ENCODE assay signal across 9 mouse cellular contexts in the genomic region with DNA sequence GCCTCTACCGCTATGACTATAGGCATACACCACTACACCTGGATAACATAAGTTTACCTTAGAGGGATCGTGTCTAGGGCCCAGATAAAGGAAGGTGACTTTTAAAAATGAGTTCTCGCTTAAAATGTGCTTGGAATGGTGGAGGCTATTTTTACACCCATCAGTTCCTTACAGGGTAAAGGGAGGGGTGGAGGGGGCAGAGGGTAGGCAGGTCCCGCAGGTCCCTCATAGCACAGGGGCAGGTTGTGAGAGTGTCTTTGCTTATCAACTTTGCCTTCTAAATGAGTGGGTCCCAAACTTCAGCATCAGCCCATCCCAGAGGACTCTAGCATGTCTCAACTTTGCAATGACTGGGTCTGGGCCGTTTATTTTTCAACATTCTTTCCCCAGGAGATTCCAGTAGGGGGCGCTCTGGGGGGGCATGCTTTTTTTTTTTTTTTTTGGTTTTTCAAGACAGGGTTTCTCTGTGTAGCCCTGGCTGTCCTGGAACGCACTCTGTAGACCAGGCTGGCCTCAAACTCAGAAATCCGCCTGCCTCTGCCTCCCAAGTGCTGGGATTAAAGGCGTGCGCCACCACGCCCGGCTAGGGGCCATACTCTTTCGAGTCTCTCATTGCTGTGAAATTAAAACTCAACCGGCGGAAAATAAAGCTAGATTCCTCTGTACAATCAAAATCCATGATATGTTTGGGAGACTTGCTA. TPM values are rescaled to one million over a fixed set of nuclear protein-coding genes. Genes with fewer than 3 reads are reported as not detected.
DNase-seq lines count a peak whose midpoint lies in the region; ATAC-seq and TF ChIP-seq lines count a peak whose summit lies in the region.
"Had no signal": no experiment of that assay in that cellular context is flagged by ENCODE, and none has a peak within 500 bp of the region (broad histone marks: within the 10 kb centered on the region; RNA-seq: fewer than 3 reads in every experiment).

No protein-coding gene starts in this region.

- H3K4me1 ChIP-seq in forebrain, embryonic 11.5 days (replicated peaks; ENCODE audit: control insufficient read depth, insufficient read depth, low read length) = 0 out of 2 replicates have a peak, but pooled peaks cover 4% of the 10 kb centered on the region
- H3K4me1 ChIP-seq in limb, embryonic 14.5 days (ENCODE audit: control insufficient read depth, insufficient read depth, low read length) = peaks cover 9% of the 10 kb centered on the region
- H3K4me1 ChIP-seq in neural tube, embryonic 12.5 days = peaks cover 14% of the 10 kb centered on the region

- no peaks in the 10 kb centered on the region for H3K9me3 ChIP-seq in forebrain, embryonic 11.5 days (ENCODE audit: control insufficient read depth, low read length)
- no peaks in the 10 kb centered on the region for H3K9me3 ChIP-seq in limb, embryonic 14.5 days (ENCODE audit: control insufficient read depth, low read length)
- H3K9me3 ChIP-seq in neural tube, embryonic 12.5 days = no peaks in the 10 kb centered on the region

- TF ChIP-seq POLR2A in limb, embryonic 14.5 days (IDR thresholded peaks at IDR 0.05; ENCODE audit: borderline replicate concordance, extremely low read depth, insufficient read depth, insufficient read length) = no peak

- DNase-seq in cerebellum, postnatal 10 days = peak; percentile 27 to 52
- no peak for DNase-seq in forebrain, embryonic 11.5 days (ENCODE audit: low spot score)
- DNase-seq in limb, embryonic 14.5 days (ENCODE audit: low spot score) = no peak
- no peak for DNase-seq in embryo, embryonic 9.5 days (ENCODE audit: extremely low spot score)
- no peak for DNase-seq in right cerebral cortex, postnatal 25 days

- H3K4me2 ChIP-seq in forebrain, embryonic 11.5 days (ENCODE audit: low read depth, low read length, severe bottlenecking) = peak overlapping the region; percentile 90
- H3K4me2 ChIP-seq in limb, embryonic 14.5 days (replicated peaks; ENCODE audit: low read depth, low read length, severe bottlenecking) = peak overlapping the region; percentile 54
- peak overlapping the region; percentile 93 for H3K4me2 ChIP-seq in neural tube, embryonic 12.5 days (replicated peaks)

- peak overlapping the region; percentile 93 for H3K4me3 ChIP-seq in forebrain, embryonic 11.5 days (ENCODE audit: low read depth, low read length)
- peak overlapping the region; percentile 95 for H3K4me3 ChIP-seq in limb, embryonic 14.5 days (replicated peaks; ENCODE audit: low read length)
- peak overlapping the region; percentile 90 for H3K4me3 ChIP-seq in neural tube, embryonic 12.5 days

- peak overlapping the region; percentile 86 for H3K9ac ChIP-seq in forebrain, embryonic 11.5 days (ENCODE audit: low read length)
- peak overlapping the region; percentile 84 for H3K9ac ChIP-seq in limb, embryonic 14.5 days (ENCODE audit: low read depth, low read length, severe bottlenecking)
- no peak overlapping the region for H3K9ac ChIP-seq in neural tube, embryonic 12.5 days

- H3K27ac ChIP-seq in forebrain, embryonic 11.5 days (ENCODE audit: low read depth, low read length) = no peak overlapping the region
- H3K27ac ChIP-seq in limb, embryonic 14.5 days (replicated peaks; ENCODE audit: low read depth, low read length) = peak overlapping the region; percentile 7; the same call in 1 of the 2 replicates
- H3K27ac ChIP-seq in neural tube, embryonic 12.5 days = no peak overlapping the region

- ATAC-seq in cerebellum, adult (ENCODE audit: insufficient number of reproducible peaks, low FRiP score, low TSS enrichment) = no peak
- ATAC-seq in CD4-positive, CD25-positive, alpha-beta regulatory T cell, adult 4 months = peak; percentile 10
- ATAC-seq in forebrain, embryonic 11.5 days (replicated peaks; ENCODE audit: low FRiP score) = no peak
- no peak for ATAC-seq in limb, embryonic 14.5 days (ENCODE audit: low FRiP score, low read depth)
- 0 out of 2 replicates have a peak, but pooled peaks have one; percentile 8 for ATAC-seq in neural tube, embryonic 12.5 days (ENCODE audit: low FRiP score, low read depth)

- H3K36me3 ChIP-seq in forebrain, embryonic 11.5 days (ENCODE audit: control insufficient read depth, insufficient read depth, low read length) = no peaks in the 10 kb centered on the region
- no peaks in the 10 kb centered on the region for H3K36me3 ChIP-seq in limb, embryonic 14.5 days (ENCODE audit: control insufficient read depth, insufficient read depth, low read length)
- H3K36me3 ChIP-seq in neural tube, embryonic 12.5 days = no peaks in the 10 kb centered on the region

- H3K27me3 ChIP-seq in forebrain, embryonic 11.5 days (ENCODE audit: control insufficient read depth, insufficient read depth, low read length) = no peaks in the 10 kb centered on the region
- H3K27me3 ChIP-seq in limb, embryonic 14.5 days (ENCODE audit: control insufficient read depth, insufficient read depth, low read length) = no peaks in the 10 kb centered on the region
- no peaks in the 10 kb centered on the region for H3K27me3 ChIP-seq in neural tube, embryonic 12.5 days (replicated peaks)
- H3K27me3 ChIP-seq: Patski had no signal

- WGBS in forebrain, embryonic 11.5 days = 56% methylated on average over 14 of the region's 15 CpGs
- 59% methylated on average over 14 of the region's 15 CpGs for WGBS in limb, embryonic 14.5 days
- 56% methylated on average over 15 of the region's 15 CpGs for WGBS in neural tube, embryonic 12.5 days

RNA-seq across cellular contexts. Expression of a gene that starts 0.6 kb away (rescaled TPM):
- 10 to 100 TPM; 27.1 to 28.7 TPM for polyA plus RNA-seq in CD4-positive, CD25-positive, alpha-beta regulatory T cell, adult 4 months (2017; shearing (Covaris generic))
- 8.3 and 8.8 TPM in 2 replicates for polyA plus RNA-seq in forebrain, embryonic 11.5 days (2014; fragmentation: Nextera tagmentation; extraction: Ambion mirVana)
- 8.0 and 8.7 TPM in 2 replicates for polyA plus RNA-seq in limb, embryonic 14.5 days (2012; rRNA removed)
- polyA plus RNA-seq in limb, embryonic 14.5 days (2014; fragmentation: Nextera tagmentation; extraction: Ambion mirVana) = 10.1 and 10.8 TPM in 2 replicates
- polyA plus RNA-seq in neural tube, embryonic 12.5 days (2016; fragmentation: Nextera tagmentation; extraction: Ambion mirVana) = 16.3 TPM in 2 replicates

Comparison
In these comparisons a context has a peak if more than half of its experiments do, and no peak if none do; other contexts are left out.
1. DNase-seq: peak in cerebellum, postnatal 10 days (2 of 2); none in forebrain, embryonic 11.5 days (single experiment), limb, embryonic 14.5 days (single experiment), embryo, embryonic 9.5 days (single experiment) and right cerebral cortex, postnatal 25 days (single experiment).
2. ATAC-seq: peak in CD4-positive, CD25-positive, alpha-beta regulatory T cell, adult 4 months (single experiment) and neural tube, embryonic 12.5 days (single experiment); none in cerebellum, adult (single experiment), forebrain, embryonic 11.5 days (single experiment) and limb, embryonic 14.5 days (single experiment).
3. Peak in every context shown above with its lines, with median percentiles within 50 percentile points of each other: H3K4me2 ChIP-seq and H3K4me3 ChIP-seq.